In the genomic region with DNA sequence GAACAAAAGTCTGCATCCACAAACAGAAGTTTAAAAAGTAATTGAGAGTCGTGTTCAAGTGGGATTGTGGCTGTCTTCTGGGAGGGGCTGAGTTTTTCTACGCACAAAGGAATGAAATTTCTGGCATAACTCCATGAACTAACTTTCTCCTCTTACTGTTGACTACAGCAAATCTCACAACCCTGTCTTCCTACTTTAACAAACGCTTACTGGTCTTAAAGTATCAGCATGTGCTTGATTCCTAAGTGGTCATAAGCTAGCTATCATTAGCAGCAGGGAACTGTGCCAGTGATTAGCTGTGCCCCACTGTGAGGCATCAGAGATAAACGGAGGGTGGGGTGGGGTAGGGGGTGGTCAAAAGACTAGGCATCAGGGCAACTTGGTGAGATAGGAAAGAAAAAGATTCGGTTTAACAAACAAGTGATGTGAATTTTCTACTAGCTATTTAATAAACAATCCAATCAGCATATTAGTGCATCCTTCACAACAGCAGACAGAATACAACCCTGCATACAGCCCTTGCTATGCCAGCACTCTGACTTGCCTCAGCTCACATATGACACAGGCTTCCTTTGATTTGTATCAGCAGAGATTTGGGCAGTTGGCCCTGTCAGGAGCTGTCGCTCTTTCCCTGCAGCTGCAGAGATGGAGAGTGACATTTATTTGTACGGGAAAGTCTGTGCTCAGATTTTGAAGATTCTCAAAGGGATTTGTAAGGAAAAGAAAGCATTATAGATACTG, we compare ENCODE assay signal across 13 mouse cellular contexts.
DNase-seq lines count a peak whose midpoint lies in the region; ATAC-seq and TF ChIP-seq lines count a peak whose summit lies in the region.
"Had no signal": no experiment of that assay in that cellular context is flagged by ENCODE, and none has a peak within 500 bp of the region (broad histone marks: within the 10 kb centered on the region; RNA-seq: fewer than 3 reads in every experiment).

No protein-coding gene starts in this region.

- DNase-seq in cerebellum, postnatal 10 days = peak; percentile 30 to 39
- DNase-seq in cerebellum, postnatal 4 days (ENCODE audit: low spot score in 2 of 2) = no peak
- peak; percentile 80 for DNase-seq in kidney, postnatal 0 days (ENCODE audit: low spot score)
- DNase-seq in kidney, postnatal 36 days = no peak
- DNase-seq in urinary bladder, postnatal 10 days (ENCODE audit: low spot score) = no peak
- no peak for DNase-seq in frontal cortex, postnatal 14 days (ENCODE audit: low spot score in 2 of 2)
- DNase-seq: adrenal gland, adult 2 months; cerebellum, adult 9-10 months; spleen, adult 18-20 months had no signal

- 59% methylated on average over 7 of the region's 7 CpGs for WGBS in kidney, postnatal 0 days
- WGBS in forebrain, embryonic 16.5 days = 36% methylated on average over 7 of the region's 7 CpGs
- WGBS in intestine, postnatal 0 days = 51% methylated on average over 7 of the region's 7 CpGs

- peaks cover 5% of the 10 kb centered on the region; the same call in 1 of the 2 replicates for H3K36me3 ChIP-seq in kidney, postnatal 0 days (ENCODE audit: insufficient read depth, low read length)
- 0 out of 2 replicates have a peak, but pooled peaks cover 2% of the 10 kb centered on the region for H3K36me3 ChIP-seq in forebrain, embryonic 16.5 days (ENCODE audit: control insufficient read depth, insufficient read depth)
- peaks cover 6% of the 10 kb centered on the region; the same call in 1 of the 2 replicates for H3K36me3 ChIP-seq in intestine, postnatal 0 days (ENCODE audit: control insufficient read depth, insufficient read depth)

- peak overlapping the region; percentile 68; the same call in 1 of the 2 replicates for H3K27ac ChIP-seq in kidney, postnatal 0 days
- H3K27ac ChIP-seq in forebrain, embryonic 16.5 days (ENCODE audit: low read length) = no peak overlapping the region
- peak overlapping the region; percentile 12; the same call in 1 of the 2 replicates for H3K27ac ChIP-seq in intestine, postnatal 0 days (ENCODE audit: low read depth, low read length)
- H3K27ac ChIP-seq: hindbrain, postnatal 0 days; neural tube, embryonic 15.5 days had no signal

- TF ChIP-seq CTCF in kidney, postnatal 0 days (IDR thresholded peaks at IDR 0.05; ENCODE audit: low read depth) = no peak
- TF ChIP-seq CTCF in intestine, postnatal 0 days (IDR thresholded peaks at IDR 0.05; ENCODE audit: low read depth) = no peak

- H3K4me2 ChIP-seq in kidney, postnatal 0 days (ENCODE audit: low read length) = no peak overlapping the region
- H3K4me2 ChIP-seq in forebrain, embryonic 16.5 days (ENCODE audit: low read length) = no peak overlapping the region
- no peak overlapping the region for H3K4me2 ChIP-seq in intestine, postnatal 0 days (replicated peaks; ENCODE audit: low read depth)
- H3K4me2 ChIP-seq: neural tube, embryonic 15.5 days had no signal

- no peaks in the 10 kb centered on the region for H3K27me3 ChIP-seq in kidney, postnatal 0 days (ENCODE audit: insufficient read depth, low read length)
- no peaks in the 10 kb centered on the region for H3K27me3 ChIP-seq in forebrain, embryonic 16.5 days (replicated peaks; ENCODE audit: control insufficient read depth, insufficient read depth, low read length)
- no peaks in the 10 kb centered on the region for H3K27me3 ChIP-seq in intestine, postnatal 0 days (replicated peaks; ENCODE audit: control insufficient read depth, insufficient read depth, low read length)
- H3K27me3 ChIP-seq: neural tube, embryonic 15.5 days had no signal

- no peak for ATAC-seq in kidney, postnatal 0 days (replicated peaks; ENCODE audit: low FRiP score, low read depth)
- ATAC-seq in forebrain, embryonic 16.5 days = 0 out of 2 replicates have a peak, but pooled peaks have one; percentile 45
- no peak for ATAC-seq in intestine, postnatal 0 days
- ATAC-seq: hindbrain, postnatal 0 days had no signal

- H3K4me1 ChIP-seq in kidney, postnatal 0 days (replicated peaks; ENCODE audit: insufficient read depth, low read length) = peaks cover 6% of the 10 kb centered on the region; the same call in 1 of the 2 replicates
- no peaks in the 10 kb centered on the region for H3K4me1 ChIP-seq in forebrain, embryonic 16.5 days (replicated peaks; ENCODE audit: control insufficient read depth, insufficient read depth, low read length)
- H3K4me1 ChIP-seq in intestine, postnatal 0 days (replicated peaks; ENCODE audit: control insufficient read depth, insufficient read depth, low read length) = 0 out of 2 replicates have a peak, but pooled peaks cover 3% of the 10 kb centered on the region

- no peaks in the 10 kb centered on the region for H3K9me3 ChIP-seq in kidney, postnatal 0 days (replicated peaks; ENCODE audit: low read length)
- no peaks in the 10 kb centered on the region for H3K9me3 ChIP-seq in forebrain, embryonic 16.5 days (ENCODE audit: control insufficient read depth, low read length)
- no peaks in the 10 kb centered on the region for H3K9me3 ChIP-seq in intestine, postnatal 0 days (ENCODE audit: control insufficient read depth)
- H3K9me3 ChIP-seq: neural tube, embryonic 15.5 days had no signal

- no peak overlapping the region for H3K4me3 ChIP-seq in kidney, postnatal 0 days (replicated peaks; ENCODE audit: low read depth, low read length)
- no peak overlapping the region for H3K4me3 ChIP-seq in forebrain, embryonic 16.5 days (replicated peaks; ENCODE audit: low read length)
- no peak overlapping the region for H3K4me3 ChIP-seq in intestine, postnatal 0 days (ENCODE audit: low read depth, low read length)
- H3K4me3 ChIP-seq: neural tube, embryonic 15.5 days had no signal

- H3K9ac ChIP-seq in kidney, postnatal 0 days (ENCODE audit: low read depth, low read length) = no peak overlapping the region
- no peak overlapping the region for H3K9ac ChIP-seq in forebrain, embryonic 16.5 days (replicated peaks; ENCODE audit: low read depth, low read length)
- H3K9ac ChIP-seq in intestine, postnatal 0 days (ENCODE audit: low read depth, low read length) = no peak overlapping the region
- H3K9ac ChIP-seq: neural tube, embryonic 15.5 days had no signal

Comparison
In these comparisons a context has a peak if more than half of its experiments do, and no peak if none do; other contexts are left out.
1. DNase-seq: peak in cerebellum, postnatal 10 days (2 of 2) and kidney, postnatal 0 days (single experiment); none in cerebellum, postnatal 4 days (0 of 2), kidney, postnatal 36 days (0 of 2), urinary bladder, postnatal 10 days (single experiment) and frontal cortex, postnatal 14 days (0 of 2).